Mouse (Mus musculus) kidney, postnatal 0 days (tissue): ENCODE results near the gene Myh6. TPM values are rescaled to one million over a fixed set of nuclear protein-coding genes. Genes with fewer than 3 reads are reported as not detected.
A peak's percentile ranks its signal among the peaks of the same experiment; 100 is the strongest.

Experiments
- ATAC-seq: fragments of 200-750 bp; cut with Nextera tagmentation; replicated peaks from 2 replicates; pipeline ENCODE4 v1.8.0; 2017; ENCODE audit warnings: low read depth, moderate number of reproducible peaks, moderate TSS enrichment, moderate library complexity; ENCODE audit not compliant: low FRiP score
- DNase-seq: peaks from one replicate; pipeline ENCODE4 v3.0.0-alpha.2; 2016; ENCODE audit warnings: low spot score
- H3K27ac ChIP-seq: fragments of 300-500 bp; sonication (generic); 2 replicates; pipeline ENCODE4 v1.5.1; 2014; ENCODE audit warnings: mild to moderate bottlenecking
- H3K27me3 ChIP-seq: fragments of 300-500 bp; sonication (generic); 2 replicates; pipeline ENCODE4 v1.6.1; 2014; ENCODE audit warnings: low read length, mixed read lengths; ENCODE audit not compliant: insufficient read depth
- H3K36me3 ChIP-seq: fragments of 300-500 bp; sonication (generic); 2 replicates; pipeline ENCODE4 v1.6.1; 2014; ENCODE audit warnings: low read length, mixed read lengths; ENCODE audit not compliant: insufficient read depth
- H3K4me1 ChIP-seq: fragments of 300-500 bp; sonication (generic); replicated peaks from 2 replicates; pipeline ENCODE4 v1.6.1; 2014; ENCODE audit warnings: antibody characterized with exemption, low read length, mixed read lengths; ENCODE audit not compliant: insufficient read depth
- H3K4me2 ChIP-seq: fragments of 300-500 bp; sonication (generic); 2 replicates; pipeline ENCODE4 v1.6.1; 2014; ENCODE audit warnings: mild to moderate bottlenecking, low read length, moderate library complexity, mixed read lengths
- H3K4me3 ChIP-seq: fragments of 300-500 bp; sonication (generic); replicated peaks from 2 replicates; pipeline ENCODE4 v1.5.1; 2014; ENCODE audit warnings: low read depth, low read length
- H3K9ac ChIP-seq: fragments of 300-500 bp; sonication (generic); 2 replicates; pipeline ENCODE4 v1.6.1; 2014; ENCODE audit warnings: low read depth, low read length
- H3K9me3 ChIP-seq: fragments of 300-500 bp; sonication (generic); replicated peaks from 2 replicates; pipeline ENCODE4 v1.6.1; 2016; ENCODE audit warnings: low read length, inconsistent platforms, mixed read lengths
- CTCF ChIP-seq: IDR thresholded peaks from 2 replicates; pipeline ENCODE4 v1.5.1; 2016; ENCODE audit warnings: antibody characterized with exemption, low read depth, mild to moderate bottlenecking, moderate library complexity
- WGBS: fragments of 180-500 bp; shearing (Covaris S2); extraction: QIAGEN DNeasy Blood & Tissue Kit; methylation state at CpG from one replicate; pipeline ENCODE4 v1.1.7; 2014; 5-methylcytosine and 5-hydroxymethylcytosine counted together
- polyA plus RNA-seq: library from polyadenylated mRNA; unstranded; fragments of >200 nt; fragmentation: Nextera tagmentation; extraction: Ambion mirVana; gene quantifications from 2 replicates; pipeline ENCODE4 v1.2.1, GENCODE M21; 2015

Gene Myh6
- polyA plus RNA-seq, 1 experiment from 2014 or later, result 0.62 TPM

- Histone ChIP-seq H3K27ac (no peak overlapping the region), H3K4me2 (no peak overlapping the region), H3K4me3 (no peak overlapping the region), H3K4me1 (no peaks in the 10 kb centered on the region), H3K27me3 (no peaks in the 10 kb centered on the region), H3K36me3 (no peaks in the 10 kb centered on the region), H3K9me3 (no peaks in the 10 kb centered on the region), H3K9ac (no peak overlapping the region)
- WGBS, result 43% methylated on average over 9 of the region's 9 CpGs
- TF ChIP-seq CTCF, result no peak
- ATAC-seq, result no peak
- peak; percentile 44 for DNase-seq
These were observed 30.1 kb upstream of the Myh6 start for GRCm38 (mm10) chr14:54996793-54997192.

- Histone ChIP-seq H3K9me3 (no peaks in the 10 kb centered on the region), H3K4me3 (no peak overlapping the region), H3K27me3 (no peaks in the 10 kb centered on the region), H3K4me2 (no peak overlapping the region), H3K27ac (no peak overlapping the region), H3K9ac (no peak overlapping the region), H3K4me1 (no peaks in the 10 kb centered on the region), H3K36me3 (no peaks in the 10 kb centered on the region)
- ATAC-seq (no peak), DNase-seq (no peak)
- TF ChIP-seq CTCF, result no peak
- WGBS, result 60% methylated on average over 14 of the region's 14 CpGs
These were observed 28.9 kb upstream of the Myh6 start for GRCm38 (mm10) chr14:54995457-54996138.

GRCm38 (mm10) chr14:54994869-54995186 lies 28.1 kb upstream of the Myh6 start:
- no peak overlapping the region for H3K27ac ChIP-seq
- no peak overlapping the region for H3K9ac ChIP-seq
- no peak overlapping the region for H3K4me2 ChIP-seq
- H3K9me3 ChIP-seq, result no peaks in the 10 kb centered on the region
- H3K36me3 ChIP-seq, result no peaks in the 10 kb centered on the region
- H3K27me3 ChIP-seq, result no peaks in the 10 kb centered on the region
- ATAC-seq (no peak), DNase-seq (no peak)
- TF ChIP-seq CTCF, result no peak
- no peaks in the 10 kb centered on the region for H3K4me1 ChIP-seq
- H3K4me3 ChIP-seq, result no peak overlapping the region

GRCm38 (mm10) chr14:54994136-54994868 lies 27.6 kb upstream of the Myh6 start, which contains the start of gene Myh7:
Gene Myh7, minus strand, starts transcription at chr14:54994626.
- H3K27me3 ChIP-seq, result no peaks in the 10 kb centered on the region
- DNase-seq (no peak), ATAC-seq (no peak)
- no peaks in the 10 kb centered on the region for H3K9me3 ChIP-seq
- no peaks in the 10 kb centered on the region for H3K4me1 ChIP-seq
- no peak within 1 kb of the TSS for H3K4me2 ChIP-seq
- no peak within 1 kb of the TSS for H3K27ac ChIP-seq
- no peak within 1 kb of the TSS for H3K4me3 ChIP-seq
- no peaks in the 10 kb centered on the region for H3K36me3 ChIP-seq
- no peak within 1 kb of the TSS for H3K9ac ChIP-seq
- no peak for TF ChIP-seq CTCF
- WGBS, result 48% methylated on average over 11 of the region's 11 CpGs

- Histone ChIP-seq H3K4me3 (no peak overlapping the region), H3K4me2 (no peak overlapping the region), H3K27me3 (no peaks in the 10 kb centered on the region), H3K9ac (no peak overlapping the region), H3K4me1 (no peaks in the 10 kb centered on the region), H3K27ac (no peak overlapping the region), H3K36me3 (no peaks in the 10 kb centered on the region), H3K9me3 (no peaks in the 10 kb centered on the region)
- no peak for DNase-seq
- 74% methylated on average over 10 of the region's 10 CpGs for WGBS
- no peak for ATAC-seq
- TF ChIP-seq CTCF, result no peak
These were observed 26.9 kb upstream of the Myh6 start for GRCm38 (mm10) chr14:54993636-54994035.

GRCm38 (mm10) chr14:54992196-54992595 lies 25.5 kb upstream of the Myh6 start:
- Histone ChIP-seq H3K9me3 (no peaks in the 10 kb centered on the region), H3K4me3 (no peak overlapping the region), H3K4me1 (no peaks in the 10 kb centered on the region), H3K27me3 (no peaks in the 10 kb centered on the region), H3K4me2 (no peak overlapping the region), H3K36me3 (no peaks in the 10 kb centered on the region), H3K9ac (no peak overlapping the region), H3K27ac (no peak overlapping the region)
- WGBS, result 89% methylated on average over 10 of the region's 10 CpGs
- DNase-seq (no peak), ATAC-seq (no peak)
- no peak for TF ChIP-seq CTCF
